Mouse (Mus musculus) heart, embryonic 13.5 days (tissue): ENCODE results near the gene Cpn2. TPM values are rescaled to one million over a fixed set of nuclear protein-coding genes. Genes with fewer than 3 reads are reported as not detected.

ENCODE experiments used
- ATAC-seq: fragments of 200-750 bp; cut with Nextera tagmentation; 2 replicates; pipeline ENCODE4 v1.8.0; 2017; ENCODE audit warnings: moderate TSS enrichment; ENCODE audit not compliant: insufficient number of reproducible peaks, low FRiP score, low TSS enrichment; ENCODE audit errors: extremely low read depth
- H3K27ac ChIP-seq: fragments of 300-500 bp; sonication (generic); replicated peaks from 2 replicates; pipeline ENCODE4 v1.5.1; 2015; ENCODE audit warnings: moderate library complexity, mild to moderate bottlenecking, inconsistent platforms
- H3K27me3 ChIP-seq: fragments of 300-500 bp; sonication (generic); replicated peaks from 2 replicates; pipeline ENCODE4 v1.6.1; 2015; ENCODE audit warnings: mild to moderate bottlenecking, inconsistent platforms
- H3K36me3 ChIP-seq: fragments of 300-500 bp; sonication (generic); 2 replicates; pipeline ENCODE4 v1.6.1; 2015; ENCODE audit warnings: mild to moderate bottlenecking, inconsistent platforms
- H3K4me1 ChIP-seq: fragments of 300-500 bp; sonication (generic); 2 replicates; pipeline ENCODE4 v1.6.1; 2015; ENCODE audit warnings: inconsistent platforms
- H3K4me2 ChIP-seq: fragments of 300-500 bp; sonication (generic); 2 replicates; pipeline ENCODE4 v1.6.1; 2015; ENCODE audit warnings: inconsistent platforms, mild to moderate bottlenecking, moderate library complexity
- H3K4me3 ChIP-seq: fragments of 300-500 bp; sonication (generic); 2 replicates; pipeline ENCODE4 v1.5.1; 2015; ENCODE audit warnings: moderate library complexity, mild to moderate bottlenecking, inconsistent platforms
- H3K9ac ChIP-seq: fragments of 300-500 bp; sonication (generic); 2 replicates; pipeline ENCODE4 v1.6.1; 2015; ENCODE audit warnings: inconsistent platforms, mild to moderate bottlenecking, moderate library complexity
- H3K9me3 ChIP-seq: fragments of 300-500 bp; sonication (generic); 2 replicates; pipeline ENCODE4 v1.6.1; 2016; ENCODE audit warnings: inconsistent platforms
- WGBS: fragments of 180-500 bp; shearing (Covaris S2); methylation state at CpG from one replicate; pipeline ENCODE4 v1.1.7; 2015; ENCODE audit warnings: mixed read lengths; 5-methylcytosine and 5-hydroxymethylcytosine counted together
- polyA plus RNA-seq: library from polyadenylated mRNA; unstranded; fragments of >200 nt; fragmentation: Nextera tagmentation; extraction: Ambion mirVana; gene quantifications from 2 replicates; pipeline ENCODE4 v1.2.1, GENCODE M21; 2015

Gene Cpn2
- polyA plus RNA-seq, 1 experiment from 2014 or later, result not detected

- Histone ChIP-seq H3K9ac (0 out of 2 replicates have a peak overlapping the region, but pooled peaks have one; percentile 6), H3K27me3 (peaks cover 70% of the 10 kb centered on the region), H3K9me3 (no peaks in the 10 kb centered on the region), H3K4me3 (no peak overlapping the region), H3K4me1 (peaks cover 27% of the 10 kb centered on the region), H3K36me3 (no peaks in the 10 kb centered on the region), H3K4me2 (no peak overlapping the region), H3K27ac (no peak overlapping the region)
- ATAC-seq, result no peak
- WGBS, result 55% methylated on average over 12 of the region's 12 CpGs
These were observed 32.4 kb downstream of the Cpn2 start for GRCm38 (mm10) chr16:30234636-30235546.

- Histone ChIP-seq H3K27me3 (peaks cover 67% of the 10 kb centered on the region), H3K4me2 (no peak overlapping the region), H3K4me3 (no peak overlapping the region), H3K4me1 (peaks cover 27% of the 10 kb centered on the region), H3K27ac (no peak overlapping the region), H3K9ac (no peak overlapping the region), H3K36me3 (no peaks in the 10 kb centered on the region), H3K9me3 (no peaks in the 10 kb centered on the region)
- 49% methylated on average over 8 of the region's 8 CpGs for WGBS
- ATAC-seq, result no peak
These were observed 33.2 kb downstream of the Cpn2 start for GRCm38 (mm10) chr16:30234077-30234476.

- no peak overlapping the region for H3K4me2 ChIP-seq
- WGBS, result 37% methylated on average over 13 of the region's 13 CpGs
- no peak for ATAC-seq
- H3K27ac ChIP-seq, result no peak overlapping the region
- H3K27me3 ChIP-seq, result peaks cover 56% of the 10 kb centered on the region
- no peak overlapping the region for H3K9ac ChIP-seq
- peaks cover 33% of the 10 kb centered on the region for H3K4me1 ChIP-seq
- no peak overlapping the region for H3K4me3 ChIP-seq
- no peaks in the 10 kb centered on the region for H3K9me3 ChIP-seq
- H3K36me3 ChIP-seq, result no peaks in the 10 kb centered on the region
These were observed 35.3 kb downstream of the Cpn2 start for GRCm38 (mm10) chr16:30231882-30232604.

- 31% methylated on average over 7 of the region's 7 CpGs for WGBS
- no peak overlapping the region for H3K4me2 ChIP-seq
- H3K27ac ChIP-seq, result no peak overlapping the region
- H3K36me3 ChIP-seq, result no peaks in the 10 kb centered on the region
- no peak overlapping the region for H3K9ac ChIP-seq
- ATAC-seq, result no peak
- H3K4me1 ChIP-seq, result peaks cover 9% of the 10 kb centered on the region; the same call in 1 of the 2 replicates
- no peaks in the 10 kb centered on the region for H3K9me3 ChIP-seq
- H3K27me3 ChIP-seq, result peaks cover 25% of the 10 kb centered on the region
- H3K4me3 ChIP-seq, result no peak overlapping the region
These were observed 39.9 kb downstream of the Cpn2 start for GRCm38 (mm10) chr16:30227352-30227751.

GRCm38 (mm10) chr16:30221161-30221782, 46.0 kb downstream of the Cpn2 start:
- H3K4me3 ChIP-seq, result no peak overlapping the region
- 78% methylated on average over 13 of the region's 13 CpGs for WGBS
- H3K36me3 ChIP-seq, result no peaks in the 10 kb centered on the region
- H3K4me2 ChIP-seq, result no peak overlapping the region
- H3K4me1 ChIP-seq, result no peaks in the 10 kb centered on the region
- no peaks in the 10 kb centered on the region for H3K9me3 ChIP-seq
- H3K27ac ChIP-seq, result no peak overlapping the region
- H3K27me3 ChIP-seq, result peaks cover 29% of the 10 kb centered on the region; the same call in 1 of the 2 replicates
- H3K9ac ChIP-seq, result no peak overlapping the region
- no peak for ATAC-seq

GRCm38 (mm10) chr16:30215811-30216210, 51.5 kb downstream of the Cpn2 start:
- H3K9me3 ChIP-seq, result no peaks in the 10 kb centered on the region
- no peak overlapping the region for H3K27ac ChIP-seq
- WGBS, result 24% methylated on average over 2 of the region's 2 CpGs
- ATAC-seq, result no peak
- H3K4me3 ChIP-seq, result no peak overlapping the region
- no peak overlapping the region for H3K9ac ChIP-seq
- H3K27me3 ChIP-seq, result peaks cover 42% of the 10 kb centered on the region
- H3K4me2 ChIP-seq, result no peak overlapping the region
- no peaks in the 10 kb centered on the region for H3K36me3 ChIP-seq
- H3K4me1 ChIP-seq, result no peaks in the 10 kb centered on the region

GRCm38 (mm10) chr16:30213644-30214043, 53.7 kb downstream of the Cpn2 start:
- WGBS, result 78% methylated on average over 1 of the region's 1 CpGs
- H3K4me2 ChIP-seq, result no peak overlapping the region
- no peak overlapping the region for H3K4me3 ChIP-seq
- no peaks in the 10 kb centered on the region for H3K4me1 ChIP-seq
- H3K27me3 ChIP-seq, result peaks cover 32% of the 10 kb centered on the region
- ATAC-seq, result no peak
- H3K9ac ChIP-seq, result no peak overlapping the region
- no peak overlapping the region for H3K27ac ChIP-seq
- no peaks in the 10 kb centered on the region for H3K36me3 ChIP-seq
- peaks cover 7% of the 10 kb centered on the region for H3K9me3 ChIP-seq

- Histone ChIP-seq H3K27me3 (peaks cover 25% of the 10 kb centered on the region), H3K4me3 (no peak overlapping the region), H3K36me3 (no peaks in the 10 kb centered on the region), H3K4me1 (no peaks in the 10 kb centered on the region), H3K9me3 (peaks cover 7% of the 10 kb centered on the region), H3K27ac (no peak overlapping the region), H3K9ac (no peak overlapping the region), H3K4me2 (no peak overlapping the region)
- ATAC-seq, result no peak
- WGBS, result 68% methylated on average over 3 of the region's 3 CpGs
These were observed 55.3 kb downstream of the Cpn2 start for GRCm38 (mm10) chr16:30212035-30212434.

- WGBS, result 100% methylated on average over 1 of the region's 1 CpGs
- H3K4me2 ChIP-seq, result no peak overlapping the region
- H3K27me3 ChIP-seq, result peaks cover 24% of the 10 kb centered on the region
- no peak overlapping the region for H3K4me3 ChIP-seq
- ATAC-seq, result no peak
- no peak overlapping the region for H3K9ac ChIP-seq
- no peaks in the 10 kb centered on the region for H3K36me3 ChIP-seq
- H3K4me1 ChIP-seq, result 0 out of 2 replicates have a peak, but pooled peaks cover 4% of the 10 kb centered on the region
- no peak overlapping the region for H3K27ac ChIP-seq
- H3K9me3 ChIP-seq, result peaks cover 7% of the 10 kb centered on the region
These were observed 58.0 kb downstream of the Cpn2 start for GRCm38 (mm10) chr16:30209264-30209663.

- WGBS, result 84% methylated on average over 7 of the region's 7 CpGs
- ATAC-seq, result no peak
These were observed 59.3 kb downstream of the Cpn2 start for GRCm38 (mm10) chr16:30207991-30208390.

More at GRCm38 (mm10) chr16:30207991-30208390, 59.3 kb downstream of the Cpn2 start:
- Histone ChIP-seq H3K27ac (no peak overlapping the region), H3K9ac (no peak overlapping the region), H3K4me2 (no peak overlapping the region), H3K27me3 (peaks cover 24% of the 10 kb centered on the region), H3K4me3 (no peak overlapping the region), H3K36me3 (no peaks in the 10 kb centered on the region), H3K9me3 (peaks cover 7% of the 10 kb centered on the region), H3K4me1 (0 out of 2 replicates have a peak, but pooled peaks cover 4% of the 10 kb centered on the region)
